Mouse (Mus musculus): ENCODE measurements at regions not wholly inside any gene's neighbourhood (a gene's known extent, or its start where the extent isn't known, plus 50 kb on each side); places are given as distances from the start of the nearest gene placed in this dataset.

GRCm38 (mm10) chr11:7545621-7546020, 331.9 kb upstream of the Igfbp3 start:
- Histone ChIP-seq H3K9ac (ENCODE audit: low read depth, low read length) (no peak overlapping the region), H3K27ac (replicated peaks; ENCODE audit: insufficient read depth, low read depth, low read length) (no peak overlapping the region), H3K27me3 (ENCODE audit: control insufficient read depth, insufficient read depth, low read length) (no peaks in the 10 kb centered on the region), H3K4me3 (ENCODE audit: insufficient read depth, low read depth, low read length) (no peak overlapping the region), H3K79me2 (ENCODE audit: control insufficient read depth, insufficient read depth, low read length) (no peaks in the 10 kb centered on the region), H3K36me3 (ENCODE audit: control insufficient read depth, insufficient read depth, low read length) (no peaks in the 10 kb centered on the region), H3K4me1 (ENCODE audit: control insufficient read depth, insufficient read depth, low read length) (no peaks in the 10 kb centered on the region)
- TF ChIP-seq POLR2A (IDR thresholded peaks at IDR 0.05; ENCODE audit: extremely low read depth, insufficient read depth, low read length): no peak
- TF ChIP-seq CTCF (IDR thresholded peaks at IDR 0.05; ENCODE audit: low read depth, low read length): no peak
- WGBS: 53% methylated on average over 2 of the region's 2 CpGs
- DNase-seq (ENCODE audit: extremely low read depth, low read depth, low spot score): no peak

- Histone ChIP-seq H3K27me3 (ENCODE audit: control insufficient read depth, insufficient read depth, low read length) (no peaks in the 10 kb centered on the region), H3K79me2 (ENCODE audit: control insufficient read depth, insufficient read depth, low read length) (no peaks in the 10 kb centered on the region), H3K4me1 (ENCODE audit: control insufficient read depth, insufficient read depth, low read length) (no peaks in the 10 kb centered on the region), H3K9ac (ENCODE audit: low read depth, low read length) (no peak overlapping the region), H3K27ac (replicated peaks; ENCODE audit: insufficient read depth, low read depth, low read length) (no peak overlapping the region), H3K36me3 (ENCODE audit: control insufficient read depth, insufficient read depth, low read length) (no peaks in the 10 kb centered on the region), H3K4me3 (ENCODE audit: insufficient read depth, low read depth, low read length) (no peak overlapping the region)
- no peak for TF ChIP-seq POLR2A (IDR thresholded peaks at IDR 0.05; ENCODE audit: extremely low read depth, insufficient read depth, low read length)
- DNase-seq (ENCODE audit: extremely low read depth, low read depth, low spot score): no peak
- WGBS: 48% methylated on average over 2 of the region's 2 CpGs
Observed at GRCm38 (mm10) chr11:7534590-7534989, 320.9 kb upstream of the Igfbp3 start.

- no peak overlapping the region for H3K4me3 ChIP-seq (ENCODE audit: insufficient read depth, low read depth, low read length)
- WGBS: 71% methylated on average over 1 of the region's 1 CpGs
- no peak for DNase-seq (ENCODE audit: extremely low read depth, low read depth, low spot score)
- H3K4me1 ChIP-seq (ENCODE audit: control insufficient read depth, insufficient read depth, low read length): no peaks in the 10 kb centered on the region
- no peaks in the 10 kb centered on the region for H3K27me3 ChIP-seq (ENCODE audit: control insufficient read depth, insufficient read depth, low read length)
- no peaks in the 10 kb centered on the region for H3K79me2 ChIP-seq (ENCODE audit: control insufficient read depth, insufficient read depth, low read length)
- H3K27ac ChIP-seq (replicated peaks; ENCODE audit: insufficient read depth, low read depth, low read length): no peak overlapping the region
- H3K36me3 ChIP-seq (ENCODE audit: control insufficient read depth, insufficient read depth, low read length): no peaks in the 10 kb centered on the region
- TF ChIP-seq POLR2A (IDR thresholded peaks at IDR 0.05; ENCODE audit: extremely low read depth, insufficient read depth, low read length): no peak
- TF ChIP-seq CTCF (IDR thresholded peaks at IDR 0.05; ENCODE audit: low read depth, low read length): no peak
- H3K9ac ChIP-seq (ENCODE audit: low read depth, low read length): no peak overlapping the region
Observed at GRCm38 (mm10) chr11:7533327-7533726, 319.6 kb upstream of the Igfbp3 start.

GRCm38 (mm10) chr11:7531847-7532246, 318.1 kb upstream of the Igfbp3 start:
- DNase-seq (ENCODE audit: extremely low read depth, low read depth, low spot score): no peak
- Histone ChIP-seq H3K9ac (ENCODE audit: low read depth, low read length) (no peak overlapping the region), H3K36me3 (ENCODE audit: control insufficient read depth, insufficient read depth, low read length) (no peaks in the 10 kb centered on the region), H3K27me3 (ENCODE audit: control insufficient read depth, insufficient read depth, low read length) (no peaks in the 10 kb centered on the region), H3K79me2 (ENCODE audit: control insufficient read depth, insufficient read depth, low read length) (no peaks in the 10 kb centered on the region), H3K4me1 (ENCODE audit: control insufficient read depth, insufficient read depth, low read length) (no peaks in the 10 kb centered on the region), H3K27ac (replicated peaks; ENCODE audit: insufficient read depth, low read depth, low read length) (no peak overlapping the region), H3K4me3 (ENCODE audit: insufficient read depth, low read depth, low read length) (no peak overlapping the region)
- 71% methylated on average over 3 of the region's 3 CpGs for WGBS
- TF ChIP-seq POLR2A (IDR thresholded peaks at IDR 0.05; ENCODE audit: extremely low read depth, insufficient read depth, low read length): no peak

- Histone ChIP-seq H3K79me2 (ENCODE audit: control insufficient read depth, insufficient read depth, low read length) (no peaks in the 10 kb centered on the region), H3K4me3 (ENCODE audit: insufficient read depth, low read depth, low read length) (no peak overlapping the region), H3K27me3 (ENCODE audit: control insufficient read depth, insufficient read depth, low read length) (no peaks in the 10 kb centered on the region), H3K4me1 (ENCODE audit: control insufficient read depth, insufficient read depth, low read length) (no peaks in the 10 kb centered on the region), H3K36me3 (ENCODE audit: control insufficient read depth, insufficient read depth, low read length) (no peaks in the 10 kb centered on the region), H3K9ac (ENCODE audit: low read depth, low read length) (no peak overlapping the region), H3K27ac (replicated peaks; ENCODE audit: insufficient read depth, low read depth, low read length) (no peak overlapping the region)
- TF ChIP-seq CTCF (IDR thresholded peaks at IDR 0.05; ENCODE audit: low read depth, low read length): no peak
- no peak for TF ChIP-seq POLR2A (IDR thresholded peaks at IDR 0.05; ENCODE audit: extremely low read depth, insufficient read depth, low read length)
- WGBS: 80% methylated on average over 6 of the region's 6 CpGs
- no peak for DNase-seq (ENCODE audit: extremely low read depth, low read depth, low spot score)
Observed at GRCm38 (mm10) chr11:7530482-7531148, 316.9 kb upstream of the Igfbp3 start.

- no peaks in the 10 kb centered on the region for H3K27me3 ChIP-seq (ENCODE audit: control insufficient read depth, insufficient read depth, low read length)
- DNase-seq (ENCODE audit: extremely low read depth, low read depth, low spot score): peak; percentile 73
- H3K4me3 ChIP-seq (ENCODE audit: insufficient read depth, low read depth, low read length): no peak overlapping the region
- peaks cover 3% of the 10 kb centered on the region; the same call in 1 of the 2 replicates for H3K4me1 ChIP-seq (ENCODE audit: control insufficient read depth, insufficient read depth, low read length)
- H3K9ac ChIP-seq (ENCODE audit: low read depth, low read length): no peak overlapping the region
- no peaks in the 10 kb centered on the region for H3K36me3 ChIP-seq (ENCODE audit: control insufficient read depth, insufficient read depth, low read length)
- H3K79me2 ChIP-seq (ENCODE audit: control insufficient read depth, insufficient read depth, low read length): no peaks in the 10 kb centered on the region
- TF ChIP-seq POLR2A (IDR thresholded peaks at IDR 0.05; ENCODE audit: extremely low read depth, insufficient read depth, low read length) (no peak), CTCF (IDR thresholded peaks at IDR 0.05; ENCODE audit: low read depth, low read length) (no peak)
- no peak overlapping the region for H3K27ac ChIP-seq (replicated peaks; ENCODE audit: insufficient read depth, low read depth, low read length)
- 20% methylated on average over 2 of the region's 2 CpGs for WGBS
Observed at GRCm38 (mm10) chr11:7519556-7519955, 305.8 kb upstream of the Igfbp3 start.
